Mouse (Mus musculus) granulocyte monocyte progenitor cell, adult 5-6 weeks (primary cell): Measurements from ENCODE around the gene Fez1. TPM values are rescaled to one million over a fixed set of nuclear protein-coding genes. Genes with fewer than 3 reads are reported as not detected.

ENCODE experiments used
- ATAC-seq: replicated peaks from 2 replicates; pipeline ENCODE4 v1.8.0; 2016; ENCODE audit warnings: mild to moderate bottlenecking, moderate TSS enrichment, inconsistent platforms; ENCODE audit not compliant: poor library complexity, severe bottlenecking
- total RNA-seq, 2 experiments: library from RNA; stranded (forward) in 1 of 2; stranded (reverse) in 1 of 2; fragments of 200-712, 200-1000 nt in 1 of 2; fragments of >200 nt in 1 of 2; fragmentation: Nextera tagmentation in 1 of 2; gene quantifications; 2 replicates each; pipeline ENCODE4 v1.2.3; 2014 to 2017

The Fez1 gene
- total RNA-seq, 2 experiments from 2014 or later = not detected

- no peak for ATAC-seq
Observed at GRCm38 (mm10) chr9:36833043-36833881, 11.6 kb downstream of the Fez1 start.

DNA sequence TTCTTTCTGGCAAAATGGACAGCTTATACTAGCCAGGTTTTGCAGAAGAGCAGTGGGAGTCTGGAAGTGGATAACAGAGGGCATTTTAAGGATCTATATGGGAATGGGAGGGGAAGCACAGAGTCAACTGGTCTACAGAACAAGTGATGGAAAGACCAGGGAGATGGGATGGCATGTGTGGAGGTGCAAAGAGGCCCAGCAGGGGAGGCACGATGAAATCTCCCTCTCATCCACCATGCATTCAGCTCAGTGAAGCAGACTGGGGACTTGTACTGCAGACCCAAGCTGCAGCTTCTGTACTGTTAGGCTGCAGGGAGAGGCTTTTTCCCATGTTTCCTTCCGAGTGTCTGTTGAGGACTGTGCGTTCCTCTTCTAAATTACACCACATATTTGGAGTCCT lies 12.2 kb downstream of the Fez1 start:
- ATAC-seq = no peak

DNA sequence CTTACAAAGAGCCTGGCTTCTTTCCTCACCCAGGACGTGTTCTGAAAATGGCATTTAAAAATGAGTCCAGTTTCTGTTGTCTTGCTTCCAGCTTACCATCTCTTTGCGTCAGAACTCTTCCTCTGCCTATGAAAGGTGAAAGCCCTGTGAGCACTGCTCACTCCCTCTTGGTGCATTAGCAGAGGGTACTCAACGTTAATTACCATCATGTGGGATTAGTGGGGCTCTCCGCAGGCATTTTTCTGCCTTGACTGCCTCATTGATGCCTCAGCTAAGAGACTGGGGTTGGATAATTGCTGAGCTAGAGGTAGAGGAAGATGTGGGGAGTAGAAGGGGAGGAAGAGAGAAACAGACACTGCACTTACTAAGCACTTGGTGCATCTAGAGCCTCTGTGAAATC lies 24.7 kb downstream of the Fez1 start:
- ATAC-seq = no peak

GRCm38 (mm10) chr9:36848661-36849060 lies 27.0 kb downstream of the Fez1 start:
- ATAC-seq = no peak

- ATAC-seq = no peak
Observed at GRCm38 (mm10) chr9:36850091-36850490, 28.4 kb downstream of the Fez1 start.

DNA sequence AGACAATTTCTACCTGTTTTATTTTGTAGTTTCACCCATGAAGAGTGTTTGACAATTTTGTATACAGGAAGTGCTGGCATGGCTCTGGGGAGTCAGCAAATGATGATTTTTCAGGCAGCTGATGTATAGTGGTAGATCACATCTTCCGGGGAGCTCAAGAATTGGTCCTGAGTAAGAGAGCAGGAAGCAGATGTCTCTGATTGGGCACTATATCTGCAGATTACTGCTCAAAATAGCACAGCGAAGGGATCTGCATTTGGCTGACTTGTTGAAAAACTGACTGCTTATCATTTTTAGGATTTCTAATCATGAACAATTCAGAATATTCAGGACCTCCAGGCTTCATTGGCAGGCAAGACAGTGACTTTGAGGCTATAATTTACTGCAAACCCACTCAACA lies 30.5 kb downstream of the Fez1 start:
- ATAC-seq = no peak

DNA sequence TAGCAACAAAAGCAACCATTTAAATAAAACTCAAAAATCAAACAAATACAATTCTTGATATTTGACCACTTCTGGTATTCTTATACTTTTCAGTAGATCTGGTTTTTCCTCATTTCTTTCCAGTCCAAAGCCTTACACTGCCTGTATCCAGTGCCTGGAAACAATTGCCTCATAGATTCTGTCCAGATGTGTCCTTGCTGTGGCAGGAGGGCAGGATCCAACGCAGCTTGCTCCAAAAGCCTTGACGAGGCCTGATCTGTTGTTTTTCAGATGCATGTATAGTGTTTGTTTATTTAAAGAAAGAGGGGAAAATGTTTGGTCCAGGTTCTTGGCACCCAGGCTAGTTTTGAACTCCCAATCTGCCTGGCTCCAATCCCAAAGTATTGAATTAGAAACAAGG lies 34.7 kb downstream of the Fez1 start:
- ATAC-seq = no peak

GRCm38 (mm10) chr9:36857476-36858117 lies 35.9 kb downstream of the Fez1 start:
- no peak for ATAC-seq

DNA sequence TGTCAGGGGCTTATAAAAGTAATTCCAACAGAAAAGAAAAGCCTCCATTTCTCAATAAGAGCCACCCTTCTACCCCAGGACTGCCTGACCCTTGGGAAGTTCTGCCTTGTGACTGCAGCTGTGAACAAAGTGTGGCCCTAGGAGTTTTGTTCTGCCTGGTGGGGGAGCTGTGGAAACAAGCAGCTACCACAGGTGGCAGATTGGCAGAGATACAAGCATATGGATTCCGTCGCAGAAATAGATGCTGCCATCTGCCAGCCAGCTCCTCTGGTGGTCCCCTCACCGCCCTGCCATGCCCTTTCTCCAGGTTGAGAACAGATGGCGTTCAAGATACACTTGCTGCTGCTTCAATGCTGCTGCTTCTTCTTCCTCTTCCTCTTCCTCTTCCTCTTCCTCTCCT lies 37.0 kb downstream of the Fez1 start:
- no peak for ATAC-seq

DNA sequence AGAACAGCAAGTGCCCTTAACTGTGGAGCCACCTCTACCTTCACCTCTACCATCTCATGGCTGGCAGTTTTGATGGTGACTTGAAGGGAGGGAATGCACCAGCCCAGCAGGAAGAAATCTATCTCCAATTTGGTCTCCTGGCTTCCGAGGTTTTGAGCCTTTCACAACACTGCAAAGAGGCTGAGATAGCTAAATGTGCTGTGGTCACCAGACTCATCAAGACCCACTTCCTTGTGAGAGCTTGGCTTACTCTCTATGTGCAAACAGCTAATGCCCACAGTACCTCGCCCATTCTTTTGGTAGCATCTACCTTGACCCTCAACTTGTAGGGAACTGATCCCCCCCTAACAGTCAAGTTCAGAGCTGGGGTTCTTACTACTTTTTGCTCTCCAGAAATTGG lies 40.9 kb downstream of the Fez1 start:
- no peak for ATAC-seq

GRCm38 (mm10) chr9:36863694-36864093 lies 42.0 kb downstream of the Fez1 start:
- no peak for ATAC-seq

- no peak for ATAC-seq
Observed at GRCm38 (mm10) chr9:36864862-36865813, 43.5 kb downstream of the Fez1 start.

DNA sequence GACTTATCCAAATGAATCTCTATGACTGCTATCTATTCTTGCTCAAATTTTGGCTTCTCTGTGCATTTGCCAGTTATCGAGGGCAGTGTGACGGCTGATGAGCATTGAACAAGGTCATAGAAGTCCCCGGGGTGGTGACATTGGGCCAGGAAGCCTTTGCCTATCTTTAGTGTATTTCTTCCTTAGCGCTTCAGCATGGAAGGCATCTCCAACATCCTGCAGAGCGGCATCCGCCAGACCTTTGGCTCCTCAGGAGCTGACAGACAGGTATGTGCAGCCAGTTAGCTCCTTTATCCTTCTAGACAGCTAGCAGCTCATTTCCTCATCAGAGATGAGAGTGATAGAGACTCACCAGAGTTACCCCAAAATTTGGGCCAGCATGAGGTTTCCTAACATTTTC lies 47.0 kb downstream of the Fez1 start:
- no peak for ATAC-seq

- ATAC-seq = no peak
Observed at GRCm38 (mm10) chr9:36870263-36870662, 48.6 kb downstream of the Fez1 start.

- ATAC-seq = no peak
Observed at GRCm38 (mm10) chr9:36873796-36874195, 52.1 kb downstream of the Fez1 start.

DNA sequence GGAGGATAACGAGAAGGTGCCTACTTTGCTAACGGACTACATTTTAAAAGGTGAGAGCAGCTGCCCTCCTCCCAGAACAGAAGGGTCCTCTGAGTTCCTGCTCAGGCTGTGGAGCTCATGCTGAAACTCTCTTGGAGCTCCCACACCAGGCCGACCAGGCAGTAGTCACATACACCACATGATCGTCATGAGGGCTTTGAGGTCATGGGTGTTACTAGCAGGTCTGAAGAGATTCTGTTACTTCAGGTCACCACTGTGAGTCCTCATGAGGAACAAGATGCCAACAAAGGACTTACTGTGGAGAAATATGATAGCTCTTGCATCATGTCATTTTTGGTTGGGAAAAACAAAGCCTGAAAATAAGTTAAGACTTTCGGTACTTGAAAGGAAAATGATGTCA lies 54.6 kb downstream of the Fez1 start:
- no peak for ATAC-seq

DNA sequence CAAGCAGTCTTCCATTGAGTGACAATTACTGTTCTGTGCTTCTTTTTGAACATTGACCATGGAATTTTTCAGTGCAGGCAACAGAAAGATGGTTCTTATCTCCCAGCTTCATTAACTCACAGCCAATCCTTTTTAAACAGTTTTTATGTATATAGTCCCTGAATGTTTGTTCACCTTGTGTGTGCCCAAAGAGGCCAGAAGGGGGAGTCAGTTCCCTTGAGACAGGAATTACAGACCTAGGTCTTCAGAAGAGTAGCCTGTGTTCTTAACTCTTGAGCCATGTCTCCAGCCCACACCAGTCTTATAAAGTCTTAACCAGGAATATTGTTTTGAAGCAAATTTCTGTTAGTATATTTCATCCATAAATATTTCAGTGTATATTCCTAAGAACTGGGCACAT lies 55.1 kb downstream of the Fez1 start:
- no peak for ATAC-seq

GRCm38 (mm10) chr9:36881615-36882014 lies 60.0 kb downstream of the Fez1 start:
- no peak for ATAC-seq

DNA sequence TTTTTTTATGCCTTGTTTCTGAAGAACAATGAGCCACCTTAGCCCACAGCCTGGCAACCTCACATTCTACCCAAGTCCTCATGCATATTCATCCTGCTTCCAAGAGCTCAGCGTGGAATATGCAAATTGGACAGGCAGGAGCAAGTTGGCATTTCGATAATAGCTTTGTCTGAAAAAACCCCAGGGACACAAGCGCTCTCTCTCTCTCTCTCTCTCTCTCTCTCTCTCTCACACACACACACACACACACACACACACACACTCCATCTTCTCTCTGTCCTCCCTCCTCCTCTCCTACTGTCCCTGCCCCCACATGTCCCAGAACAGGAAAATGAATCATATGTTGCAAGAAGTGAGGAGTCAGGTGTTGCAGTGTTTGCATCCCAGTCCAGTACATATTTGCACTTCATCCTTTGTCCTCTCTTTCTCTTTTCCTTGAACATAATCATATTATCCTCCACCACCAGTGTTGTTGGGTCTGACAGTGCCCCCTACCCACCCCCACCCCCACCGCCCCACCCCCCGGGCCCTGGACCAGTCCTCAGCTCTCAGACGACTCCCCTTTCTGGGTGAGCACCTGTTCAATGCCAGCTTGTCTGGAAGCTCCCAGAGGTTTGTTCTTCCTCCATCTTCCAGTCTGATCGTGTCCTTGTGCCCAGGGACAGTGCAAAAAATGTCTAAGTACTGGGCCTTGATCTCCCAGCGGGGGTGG lies 60.5 kb downstream of the Fez1 start:
- no peak for ATAC-seq

DNA sequence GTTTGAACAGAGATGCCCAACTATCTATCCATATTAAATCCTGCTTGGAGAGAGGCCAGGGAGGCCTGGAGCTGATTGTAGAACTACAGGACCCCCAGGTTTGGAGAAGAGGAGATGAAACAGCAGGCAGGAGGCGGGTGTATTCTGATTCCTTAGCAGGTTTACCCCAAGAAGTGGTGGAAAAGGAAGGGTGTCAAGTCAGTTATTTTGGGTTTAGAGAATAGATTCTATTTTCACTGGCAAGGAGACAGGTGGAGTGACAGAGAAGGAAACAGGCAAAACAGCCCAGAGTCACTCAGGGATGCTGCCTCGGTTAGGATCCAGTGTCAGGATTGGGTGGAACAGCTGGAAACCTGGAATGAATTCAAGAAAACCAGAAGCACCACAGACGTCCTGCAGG lies 61.9 kb downstream of the Fez1 start:
- ATAC-seq = no peak
